Mouse (Mus musculus) cortical plate, adult 2 months (tissue): ENCODE results near the gene Dok1.

Experiments used
- CTCF ChIP-seq: fragments of 200-500 bp; IDR thresholded peaks from 2 replicates; pipeline ENCODE4 v1.5.1; 2011; ENCODE audit warnings: mild to moderate bottlenecking, control low read depth, low read length; ENCODE audit not compliant: insufficient read depth; ENCODE audit errors: extremely low read depth
- POLR2A ChIP-seq: fragments of 200-500 bp; IDR thresholded peaks from 2 replicates; pipeline ENCODE4 v1.6.1; 2011; ENCODE audit warnings: mild to moderate bottlenecking, low read length, control low read depth; ENCODE audit not compliant: insufficient read depth; ENCODE audit errors: extremely low read depth

- TF ChIP-seq POLR2A (no peak), CTCF (no peak)
Measured at GRCm38 (mm10) chr6:83037188-83037587, 3.9 kb upstream of the Dok1 start.
